Mouse (Mus musculus): ENCODE results near the gene 4933421I07Rik.

Gene 4933421I07Rik

GRCm38 (mm10) chr7:42447850-42448249 is at the start of gene 4933421I07Rik:
4933421I07Rik (minus strand) TSS chr7:42448120.
- H3K27me3 ChIP-seq (ENCODE audit: control insufficient read depth, insufficient read depth, low read length, poor library complexity, severe bottlenecking) = no peaks in the 10 kb centered on the region
- no peaks in the 10 kb centered on the region for H3K36me3 ChIP-seq (ENCODE audit: control insufficient read depth, insufficient read depth, low read length, poor library complexity, severe bottlenecking)
- no peak for DNase-seq (ENCODE audit: low read depth, low spot score)

- Histone ChIP-seq H3K27me3 (ENCODE audit: control insufficient read depth, insufficient read depth, low read length, poor library complexity, severe bottlenecking) (no peaks in the 10 kb centered on the region), H3K36me3 (ENCODE audit: control insufficient read depth, insufficient read depth, low read length, poor library complexity, severe bottlenecking) (no peaks in the 10 kb centered on the region)
- DNase-seq (ENCODE audit: low read depth, low spot score) = no peak
Observed at GRCm38 (mm10) chr7:42497356-42497755, 49.4 kb upstream of the 4933421I07Rik start.

- DNase-seq (ENCODE audit: low read depth, low spot score) = no peak
- no peaks in the 10 kb centered on the region for H3K27me3 ChIP-seq (ENCODE audit: control insufficient read depth, insufficient read depth, low read length, poor library complexity, severe bottlenecking)
- no peaks in the 10 kb centered on the region for H3K36me3 ChIP-seq (ENCODE audit: control insufficient read depth, insufficient read depth, low read length, poor library complexity, severe bottlenecking)
Observed at GRCm38 (mm10) chr7:42496202-42496601, 48.3 kb upstream of the 4933421I07Rik start.

- Histone ChIP-seq H3K27me3 (ENCODE audit: control insufficient read depth, insufficient read depth, low read length, poor library complexity, severe bottlenecking) (no peaks in the 10 kb centered on the region), H3K36me3 (ENCODE audit: control insufficient read depth, insufficient read depth, low read length, poor library complexity, severe bottlenecking) (peaks cover 8% of the 10 kb centered on the region; the same call in 1 of the 2 replicates)
- DNase-seq (ENCODE audit: low read depth, low spot score) = no peak
Observed at GRCm38 (mm10) chr7:42490859-42491258, 42.9 kb upstream of the 4933421I07Rik start.

GRCm38 (mm10) chr7:42490358-42490757 is 42.4 kb upstream of the 4933421I07Rik start:
- peaks cover 8% of the 10 kb centered on the region; the same call in 1 of the 2 replicates for H3K36me3 ChIP-seq (ENCODE audit: control insufficient read depth, insufficient read depth, low read length, poor library complexity, severe bottlenecking)
- no peaks in the 10 kb centered on the region for H3K27me3 ChIP-seq (ENCODE audit: control insufficient read depth, insufficient read depth, low read length, poor library complexity, severe bottlenecking)
- DNase-seq (ENCODE audit: low read depth, low spot score) = no peak

GRCm38 (mm10) chr7:42454640-42455039 is 6.7 kb upstream of the 4933421I07Rik start:
- H3K27me3 ChIP-seq (ENCODE audit: control insufficient read depth, insufficient read depth, low read length, poor library complexity, severe bottlenecking) = no peaks in the 10 kb centered on the region
- no peaks in the 10 kb centered on the region for H3K36me3 ChIP-seq (ENCODE audit: control insufficient read depth, insufficient read depth, low read length, poor library complexity, severe bottlenecking)
- DNase-seq (ENCODE audit: low read depth, low spot score) = no peak

- no peaks in the 10 kb centered on the region for H3K27me3 ChIP-seq (ENCODE audit: control insufficient read depth, insufficient read depth, low read length, poor library complexity, severe bottlenecking)
- no peaks in the 10 kb centered on the region for H3K36me3 ChIP-seq (ENCODE audit: control insufficient read depth, insufficient read depth, low read length, poor library complexity, severe bottlenecking)
- peak; percentile 23 for DNase-seq (ENCODE audit: low read depth, low spot score)
Observed at GRCm38 (mm10) chr7:42450618-42451017, 2.7 kb upstream of the 4933421I07Rik start.

- DNase-seq (ENCODE audit: low read depth, low spot score) = no peak
- Histone ChIP-seq H3K36me3 (ENCODE audit: control insufficient read depth, insufficient read depth, low read length, poor library complexity, severe bottlenecking) (no peaks in the 10 kb centered on the region), H3K27me3 (ENCODE audit: control insufficient read depth, insufficient read depth, low read length, poor library complexity, severe bottlenecking) (no peaks in the 10 kb centered on the region)
Observed at GRCm38 (mm10) chr7:42447352-42447751, 568 bp downstream of the 4933421I07Rik start.

Data from splenic B cell, adult 2 months (primary cell).